Mouse (Mus musculus): ENCODE measurements around the gene Nova2. TPM values are rescaled to one million over a fixed set of nuclear protein-coding genes. Genes with fewer than 3 reads are reported as not detected.

Gene Nova2
- polyA plus RNA-seq, 1 experiment from 2014 or later: 11.9 TPM

DNA sequence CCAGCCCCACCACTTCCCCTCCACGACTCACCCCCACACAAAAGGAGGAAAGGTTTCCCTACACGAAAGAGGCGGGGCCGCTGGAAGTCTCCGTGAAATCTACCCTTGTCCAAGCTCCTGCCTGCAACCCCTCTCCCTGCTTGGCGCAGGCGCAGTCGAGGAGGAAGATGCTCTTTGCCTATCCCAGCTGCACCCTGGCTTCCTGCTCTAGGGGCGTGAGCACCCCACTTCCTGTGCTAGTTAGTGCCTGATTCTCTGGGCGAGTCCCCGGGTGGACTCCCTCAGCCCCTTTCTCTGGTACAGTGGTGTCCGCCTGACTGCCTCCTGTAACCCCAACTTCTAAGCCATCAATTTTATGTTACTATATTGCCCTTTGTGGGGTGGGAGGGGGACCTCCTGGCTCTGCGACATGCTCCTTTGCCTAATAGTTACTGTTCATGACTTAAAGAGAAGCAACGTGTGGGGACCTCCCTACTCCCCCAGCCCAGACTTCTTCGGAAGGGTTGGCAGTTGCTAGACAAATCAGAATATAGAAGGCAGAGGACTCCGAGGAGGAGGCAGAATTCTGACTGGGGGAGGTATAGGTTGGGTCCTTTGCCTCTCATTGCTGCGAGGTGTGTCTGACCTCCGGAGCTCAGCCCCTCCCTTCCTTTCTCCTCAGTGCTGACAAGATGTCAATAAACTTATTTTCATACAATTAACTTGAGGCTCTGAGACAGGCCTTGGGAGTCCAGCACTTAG is 75.5 kb downstream of the Nova2 start:
- Histone ChIP-seq H3K4me3 (ENCODE audit: low read depth, low read length) (peak overlapping the region; percentile 14), H3K9ac (ENCODE audit: low read depth, low read length) (0 out of 2 replicates have a peak overlapping the region, but pooled peaks have one; percentile 11), H3K27me3 (ENCODE audit: control insufficient read depth, insufficient read depth, low read depth, low read length) (no peaks in the 10 kb centered on the region), H3K4me1 (ENCODE audit: control insufficient read depth, insufficient read depth, low read length) (peaks cover 24% of the 10 kb centered on the region), H3K36me3 (ENCODE audit: control insufficient read depth, insufficient read depth, low read length) (peaks cover 9% of the 10 kb centered on the region; the same call in 1 of the 2 replicates), H3K4me2 (ENCODE audit: low read length) (peak overlapping the region; percentile 35), H3K27ac (ENCODE audit: low read length) (no peak overlapping the region), H3K9me3 (replicated peaks; ENCODE audit: control insufficient read depth, low read length, poor library complexity, severe bottlenecking) (no peaks in the 10 kb centered on the region)
- 37% methylated on average over 18 of the region's 18 CpGs for WGBS
- no peak for ATAC-seq

DNA sequence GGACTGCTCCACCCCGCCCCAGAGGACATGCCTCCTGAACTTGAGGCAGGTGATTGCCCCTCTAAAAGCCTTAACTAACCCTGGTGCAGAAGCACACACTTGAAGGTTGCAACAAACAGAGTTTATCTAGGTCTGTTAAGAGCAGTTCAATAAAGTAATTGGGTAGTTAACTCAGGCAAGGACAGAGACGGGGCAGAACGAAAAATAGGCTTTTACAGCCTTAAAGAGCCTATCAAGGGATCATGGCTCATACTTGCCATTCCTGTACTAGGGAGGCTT is 76.1 kb downstream of the Nova2 start:
- Histone ChIP-seq H3K4me2 (ENCODE audit: low read length) (no peak overlapping the region), H3K36me3 (ENCODE audit: control insufficient read depth, insufficient read depth, low read length) (peaks cover 9% of the 10 kb centered on the region; the same call in 1 of the 2 replicates), H3K4me1 (ENCODE audit: control insufficient read depth, insufficient read depth, low read length) (peaks cover 29% of the 10 kb centered on the region), H3K9me3 (replicated peaks; ENCODE audit: control insufficient read depth, low read length, poor library complexity, severe bottlenecking) (no peaks in the 10 kb centered on the region), H3K4me3 (ENCODE audit: low read depth, low read length) (no peak overlapping the region), H3K27ac (ENCODE audit: low read length) (no peak overlapping the region), H3K27me3 (ENCODE audit: control insufficient read depth, insufficient read depth, low read depth, low read length) (no peaks in the 10 kb centered on the region), H3K9ac (ENCODE audit: low read depth, low read length) (no peak overlapping the region)
- no peak for ATAC-seq
- WGBS: 79% methylated on average over 3 of the region's 3 CpGs

DNA sequence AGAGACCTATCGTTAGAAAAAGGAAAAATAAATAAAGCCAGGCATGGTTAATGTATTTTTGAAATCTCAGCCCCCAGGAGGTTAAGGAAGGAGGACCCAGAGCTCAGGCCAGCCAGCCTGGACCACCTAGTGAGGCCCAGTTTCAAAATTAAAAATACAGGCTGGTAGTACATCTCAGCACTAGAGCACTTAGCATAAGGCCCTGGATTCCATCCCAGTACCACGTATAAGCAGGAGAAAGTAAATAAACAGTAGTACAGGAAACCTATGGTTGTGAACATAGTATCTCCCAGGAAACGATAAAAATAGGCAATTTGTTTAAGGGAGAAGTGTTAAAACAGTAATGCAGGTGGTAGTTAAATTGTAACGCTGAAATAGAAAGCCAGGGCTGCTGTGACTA is 76.4 kb downstream of the Nova2 start:
- Histone ChIP-seq H3K9me3 (replicated peaks; ENCODE audit: control insufficient read depth, low read length, poor library complexity, severe bottlenecking) (no peaks in the 10 kb centered on the region), H3K4me3 (ENCODE audit: low read depth, low read length) (peak overlapping the region; percentile 39), H3K36me3 (ENCODE audit: control insufficient read depth, insufficient read depth, low read length) (peaks cover 9% of the 10 kb centered on the region; the same call in 1 of the 2 replicates), H3K27me3 (ENCODE audit: control insufficient read depth, insufficient read depth, low read depth, low read length) (no peaks in the 10 kb centered on the region), H3K4me2 (ENCODE audit: low read length) (peak overlapping the region; percentile 74), H3K4me1 (ENCODE audit: control insufficient read depth, insufficient read depth, low read length) (peaks cover 31% of the 10 kb centered on the region), H3K27ac (ENCODE audit: low read length) (peak overlapping the region; percentile 67), H3K9ac (ENCODE audit: low read depth, low read length) (peak overlapping the region; percentile 77)
- 50% methylated on average over 4 of the region's 4 CpGs for WGBS
- ATAC-seq: no peak

DNA sequence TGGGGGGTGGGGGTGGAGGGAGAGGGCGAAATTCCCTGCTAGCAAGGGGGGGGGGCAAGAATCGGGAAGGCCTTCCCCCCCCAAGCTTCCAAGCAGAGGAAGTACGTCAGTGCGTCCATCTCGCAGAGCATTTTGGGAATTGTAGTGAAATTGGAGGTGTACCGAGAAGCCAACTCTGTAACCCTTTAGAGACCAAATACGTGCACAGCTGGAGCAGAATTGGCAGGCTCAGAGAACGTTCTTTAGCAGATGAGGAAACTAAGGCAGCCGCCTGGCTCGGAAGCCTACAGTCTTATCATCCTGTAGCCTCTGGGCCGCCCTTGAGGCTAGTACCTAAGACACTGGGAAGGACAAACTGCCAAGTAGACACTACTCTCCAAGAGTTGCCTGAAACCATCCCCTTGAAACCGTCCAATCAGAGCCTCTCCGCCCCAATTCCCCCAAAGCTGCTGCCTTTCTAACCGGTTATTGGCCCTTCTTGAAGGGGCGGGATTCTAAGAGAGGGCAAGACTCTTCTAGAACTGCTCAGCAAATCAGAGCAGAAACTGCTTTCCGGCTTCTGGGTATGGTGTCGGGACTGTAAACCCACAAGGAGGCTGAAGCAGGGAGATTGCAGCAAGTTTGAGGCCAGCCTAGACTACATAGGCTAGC is 77.3 kb downstream of the Nova2 start:
- Histone ChIP-seq H3K4me3 (ENCODE audit: low read depth, low read length) (peak overlapping the region; percentile 39), H3K27me3 (ENCODE audit: control insufficient read depth, insufficient read depth, low read depth, low read length) (no peaks in the 10 kb centered on the region), H3K4me1 (ENCODE audit: control insufficient read depth, insufficient read depth, low read length) (peaks cover 31% of the 10 kb centered on the region), H3K27ac (ENCODE audit: low read length) (peak overlapping the region; percentile 67), H3K4me2 (ENCODE audit: low read length) (peak overlapping the region; percentile 74), H3K36me3 (ENCODE audit: control insufficient read depth, insufficient read depth, low read length) (peaks cover 9% of the 10 kb centered on the region; the same call in 1 of the 2 replicates), H3K9me3 (replicated peaks; ENCODE audit: control insufficient read depth, low read length, poor library complexity, severe bottlenecking) (no peaks in the 10 kb centered on the region), H3K9ac (ENCODE audit: low read depth, low read length) (peak overlapping the region; percentile 77)
- ATAC-seq: peak; percentile 52
- WGBS: 3% methylated on average over 17 of the region's 17 CpGs

DNA sequence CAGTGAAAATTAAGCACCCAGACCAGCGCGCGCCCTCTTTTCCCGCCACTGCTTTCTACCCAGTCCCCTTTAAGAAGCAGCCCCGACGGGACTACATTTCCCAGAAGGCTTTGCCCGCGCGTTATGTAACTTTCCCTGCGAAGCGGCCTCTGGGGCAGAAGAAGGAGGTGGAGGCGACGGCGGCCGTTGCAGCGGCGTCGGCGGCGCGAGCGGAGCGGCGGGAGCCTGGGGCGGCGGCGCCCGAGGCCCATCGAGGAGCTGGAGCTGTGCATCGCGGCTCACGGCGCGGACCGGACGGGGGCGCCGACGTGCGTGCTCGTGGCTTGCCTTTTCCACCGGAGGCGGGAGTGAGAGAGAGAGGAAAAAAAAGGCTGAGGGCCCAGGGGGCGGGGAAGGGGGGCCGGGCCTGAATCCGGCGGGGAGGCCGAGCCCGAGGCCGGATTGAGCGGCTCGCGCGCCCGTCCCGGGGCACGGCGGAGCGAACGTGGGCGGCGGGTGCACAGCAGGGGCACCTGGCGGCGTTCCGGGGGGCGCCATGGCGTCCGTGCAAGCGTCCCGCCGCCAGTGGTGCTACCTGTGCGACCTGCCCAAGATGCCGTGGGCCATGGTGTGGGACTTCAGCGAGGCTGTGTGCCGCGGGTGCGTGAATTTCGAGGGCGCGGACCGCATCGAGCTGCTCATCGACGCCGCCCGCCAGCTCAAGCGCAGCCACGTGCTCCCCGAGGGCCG is 78.4 kb downstream of the Nova2 start, which contains the start of gene Irf2bp1:
Gene Irf2bp1 (plus strand): TSS at position 143 of the 729 bp plus-strand sequence.
- under 1% methylated on average over 88 of the region's 90 CpGs for WGBS
- peak within 1 kb of the TSS; percentile 88 for H3K9ac ChIP-seq (ENCODE audit: low read depth, low read length)
- peak; percentile 72 for ATAC-seq
- H3K27ac ChIP-seq (ENCODE audit: low read length): peak within 1 kb of the TSS; percentile 92
- no peaks in the 10 kb centered on the region for H3K27me3 ChIP-seq (ENCODE audit: control insufficient read depth, insufficient read depth, low read depth, low read length)
- peak within 1 kb of the TSS; percentile 93 for H3K4me2 ChIP-seq (ENCODE audit: low read length)
- H3K9me3 ChIP-seq (replicated peaks; ENCODE audit: control insufficient read depth, low read length, poor library complexity, severe bottlenecking): no peaks in the 10 kb centered on the region
- H3K4me1 ChIP-seq (ENCODE audit: control insufficient read depth, insufficient read depth, low read length): peaks cover 31% of the 10 kb centered on the region
- H3K36me3 ChIP-seq (ENCODE audit: control insufficient read depth, insufficient read depth, low read length): peaks cover 9% of the 10 kb centered on the region; the same call in 1 of the 2 replicates
- peak within 1 kb of the TSS; percentile 79 for H3K4me3 ChIP-seq (ENCODE audit: low read depth, low read length)

DNA sequence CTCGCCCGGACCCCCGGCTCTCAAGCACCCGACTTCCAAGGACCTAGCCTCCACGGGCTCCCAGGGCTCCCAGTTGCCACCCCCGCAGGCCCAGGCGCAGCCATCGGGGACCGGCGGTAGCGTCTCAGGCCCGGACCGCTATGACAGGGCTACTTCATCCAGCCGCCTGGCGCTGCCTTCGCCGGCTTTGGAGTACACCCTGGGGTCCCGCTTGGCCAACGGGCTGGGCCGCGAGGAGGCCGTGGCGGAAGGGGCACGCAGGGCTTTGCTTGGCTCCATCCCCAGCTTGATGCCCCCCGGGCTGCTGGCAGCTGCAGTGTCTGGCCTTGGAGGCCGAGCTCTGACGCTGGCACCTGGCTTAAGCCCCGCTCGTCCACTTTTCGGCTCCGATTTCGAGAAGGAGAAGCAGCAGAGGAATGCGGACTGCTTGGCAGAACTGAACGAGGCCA is 79.0 kb downstream of the Nova2 start:
- Histone ChIP-seq H3K27me3 (ENCODE audit: control insufficient read depth, insufficient read depth, low read depth, low read length) (no peaks in the 10 kb centered on the region), H3K4me3 (ENCODE audit: low read depth, low read length) (peak overlapping the region; percentile 79), H3K9ac (ENCODE audit: low read depth, low read length) (peak overlapping the region; percentile 88), H3K9me3 (replicated peaks; ENCODE audit: control insufficient read depth, low read length, poor library complexity, severe bottlenecking) (no peaks in the 10 kb centered on the region), H3K4me1 (ENCODE audit: control insufficient read depth, insufficient read depth, low read length) (peaks cover 31% of the 10 kb centered on the region), H3K27ac (ENCODE audit: low read length) (peak overlapping the region; percentile 92), H3K36me3 (ENCODE audit: control insufficient read depth, insufficient read depth, low read length) (peaks cover 9% of the 10 kb centered on the region; the same call in 1 of the 2 replicates), H3K4me2 (ENCODE audit: low read length) (peak overlapping the region; percentile 93)
- peak; percentile 8; the same call in 1 of the 2 replicates for ATAC-seq
- WGBS: 3% methylated on average over 34 of the region's 34 CpGs

DNA sequence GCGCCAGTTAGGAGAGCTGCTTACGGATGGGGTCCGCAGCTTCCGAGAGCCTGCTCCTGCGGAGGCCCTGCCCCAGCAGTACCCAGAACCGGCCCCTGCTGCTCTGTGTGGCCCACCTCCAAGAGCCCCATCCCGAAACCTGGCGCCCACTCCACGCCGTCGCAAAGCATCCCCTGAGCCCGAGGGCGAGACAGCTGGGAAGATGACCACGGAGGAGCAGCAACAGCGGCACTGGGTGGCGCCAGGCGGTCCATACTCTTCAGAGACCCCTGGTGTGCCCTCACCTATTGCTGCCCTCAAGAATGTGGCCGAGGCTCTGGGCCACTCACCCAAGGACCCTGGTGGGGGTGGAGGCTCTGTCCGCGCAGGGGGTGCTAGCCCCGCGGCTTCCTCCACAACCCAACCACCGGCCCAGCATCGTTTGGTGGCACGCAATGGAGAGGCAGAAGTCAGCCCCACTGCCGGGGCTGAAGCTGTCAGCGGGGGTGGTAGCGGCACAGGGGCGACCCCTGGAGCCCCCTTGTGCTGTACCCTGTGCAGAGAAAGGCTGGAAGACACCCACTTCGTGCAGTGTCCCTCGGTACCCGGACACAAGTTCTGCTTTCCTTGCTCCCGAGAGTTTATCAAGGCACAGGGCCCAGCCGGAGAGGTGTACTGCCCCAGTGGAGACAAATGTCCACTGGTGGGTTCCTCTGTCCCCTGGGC is 79.9 kb downstream of the Nova2 start:
- H3K9me3 ChIP-seq (replicated peaks; ENCODE audit: control insufficient read depth, low read length, poor library complexity, severe bottlenecking): no peaks in the 10 kb centered on the region
- no peak overlapping the region for H3K4me3 ChIP-seq (ENCODE audit: low read depth, low read length)
- H3K4me2 ChIP-seq (ENCODE audit: low read length): peak overlapping the region; percentile 93
- peak overlapping the region; percentile 35; the same call in 1 of the 2 replicates for H3K9ac ChIP-seq (ENCODE audit: low read depth, low read length)
- H3K36me3 ChIP-seq (ENCODE audit: control insufficient read depth, insufficient read depth, low read length): peaks cover 9% of the 10 kb centered on the region; the same call in 1 of the 2 replicates
- WGBS: 78% methylated on average over 34 of the region's 34 CpGs
- peaks cover 31% of the 10 kb centered on the region for H3K4me1 ChIP-seq (ENCODE audit: control insufficient read depth, insufficient read depth, low read length)
- no peaks in the 10 kb centered on the region for H3K27me3 ChIP-seq (ENCODE audit: control insufficient read depth, insufficient read depth, low read depth, low read length)
- ATAC-seq: no peak
- no peak overlapping the region for H3K27ac ChIP-seq (ENCODE audit: low read length)

DNA sequence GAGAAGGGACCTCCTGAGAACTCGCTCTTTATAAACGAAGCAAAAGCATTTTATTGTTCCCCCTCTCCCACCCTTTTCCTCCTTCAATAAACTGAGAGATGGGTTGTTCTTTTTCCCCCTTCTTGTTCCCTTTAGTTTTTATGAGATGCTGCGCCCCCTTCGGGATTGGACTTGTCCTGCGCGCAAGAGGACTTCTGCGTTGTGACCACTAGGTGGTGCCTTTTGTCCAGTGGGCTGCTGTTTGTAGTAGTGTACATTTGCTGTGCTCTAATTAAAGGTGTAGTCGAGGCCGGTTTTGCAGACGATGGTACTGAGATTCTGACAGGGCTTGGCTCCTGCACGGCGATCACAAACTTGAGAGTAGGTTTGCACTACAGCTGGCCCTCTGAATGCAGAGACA is 80.8 kb downstream of the Nova2 start:
- no peak for ATAC-seq
- Histone ChIP-seq H3K36me3 (ENCODE audit: control insufficient read depth, insufficient read depth, low read length) (peaks cover 9% of the 10 kb centered on the region; the same call in 1 of the 2 replicates), H3K4me1 (ENCODE audit: control insufficient read depth, insufficient read depth, low read length) (peaks cover 31% of the 10 kb centered on the region), H3K27me3 (ENCODE audit: control insufficient read depth, insufficient read depth, low read depth, low read length) (no peaks in the 10 kb centered on the region), H3K9me3 (replicated peaks; ENCODE audit: control insufficient read depth, low read length, poor library complexity, severe bottlenecking) (no peaks in the 10 kb centered on the region), H3K4me3 (ENCODE audit: low read depth, low read length) (no peak overlapping the region), H3K4me2 (ENCODE audit: low read length) (peak overlapping the region; percentile 14; the same call in 1 of the 2 replicates), H3K9ac (ENCODE audit: low read depth, low read length) (no peak overlapping the region), H3K27ac (ENCODE audit: low read length) (no peak overlapping the region)
- WGBS: 6% methylated on average over 12 of the region's 12 CpGs

Data from midbrain, embryonic 16.5 days (tissue).